31 mouse cellular contexts compared by ENCODE assay signal in the genomic region with DNA sequence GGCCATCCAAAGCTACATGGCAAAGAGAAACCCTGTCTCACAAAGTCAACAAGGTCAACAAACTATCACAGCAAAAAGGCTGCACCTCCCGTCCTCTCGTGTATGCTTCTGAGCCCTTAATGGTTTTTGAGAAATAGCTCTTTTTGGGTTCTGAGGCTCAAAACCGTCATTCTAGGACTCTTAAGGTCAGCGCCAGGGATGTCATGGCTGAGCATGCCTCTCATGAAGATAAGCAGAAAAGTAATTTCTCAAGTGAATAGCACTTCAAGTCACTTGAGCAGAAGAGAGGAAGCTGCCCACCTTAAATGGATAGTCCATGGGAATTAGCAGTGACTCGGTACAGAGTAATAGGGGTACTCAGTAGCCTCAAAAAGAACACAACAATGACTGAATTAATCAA.
"Had no signal": no experiment of that assay in that cellular context is flagged by ENCODE, and none has a peak within 500 bp of the region (broad histone marks: within the 10 kb centered on the region; RNA-seq: fewer than 3 reads in every experiment).

No protein-coding gene starts in this region.

- ATAC-seq: liver, embryonic 12.5 days; lung, postnatal 0 days; midbrain, embryonic 16.5 days had no signal

- H3K4me2 ChIP-seq: limb, embryonic 12.5 days; limb, embryonic 13.5 days; limb, embryonic 15.5 days; liver, embryonic 11.5 days; liver, embryonic 12.5 days; liver, embryonic 13.5 days; liver, embryonic 15.5 days; lung, embryonic 14.5 days; lung, embryonic 15.5 days; midbrain, embryonic 12.5 days; midbrain, embryonic 13.5 days; midbrain, embryonic 15.5 days; neural tube, embryonic 12.5 days had no signal

- H3K4me1 ChIP-seq: liver, embryonic 12.5 days; liver, embryonic 13.5 days; liver, embryonic 15.5 days; lung, embryonic 15.5 days; megakaryocyte, embryonic 14.5 days; midbrain, embryonic 12.5 days; midbrain, embryonic 15.5 days had no signal

- H3K9ac ChIP-seq: limb, embryonic 12.5 days; limb, embryonic 13.5 days; limb, embryonic 15.5 days; liver, embryonic 12.5 days; liver, embryonic 13.5 days; liver, embryonic 14.5 days; liver, embryonic 15.5 days; liver, postnatal 0 days; lung, embryonic 14.5 days; lung, embryonic 15.5 days; midbrain, embryonic 12.5 days; midbrain, embryonic 13.5 days; midbrain, embryonic 15.5 days; neural tube, embryonic 12.5 days had no signal

- H3K36me3 ChIP-seq: limb, embryonic 10.5 days; limb, embryonic 12.5 days; limb, embryonic 13.5 days; limb, embryonic 15.5 days; liver, embryonic 12.5 days; liver, embryonic 13.5 days; liver, embryonic 15.5 days; lung, embryonic 15.5 days; midbrain, embryonic 12.5 days; midbrain, embryonic 13.5 days; midbrain, embryonic 15.5 days; neural tube, embryonic 12.5 days had no signal

- H3K4me3 ChIP-seq: left cerebral cortex, adult 2 months; limb, embryonic 10.5 days; limb, embryonic 12.5 days; limb, embryonic 13.5 days; limb, embryonic 15.5 days; liver, embryonic 12.5 days; liver, embryonic 13.5 days; liver, embryonic 15.5 days; lung, embryonic 15.5 days; megakaryocyte, embryonic 14.5 days; midbrain, embryonic 12.5 days; midbrain, embryonic 13.5 days; midbrain, embryonic 15.5 days; myocyte; neural tube, embryonic 12.5 days had no signal

- H3K27me3 ChIP-seq: limb, embryonic 12.5 days; limb, embryonic 13.5 days; limb, embryonic 15.5 days; liver, embryonic 12.5 days; liver, embryonic 13.5 days; liver, embryonic 15.5 days; lung, embryonic 15.5 days; megakaryocyte, embryonic 14.5 days; midbrain, embryonic 15.5 days; neural tube, embryonic 12.5 days had no signal

- H3K27ac ChIP-seq: left cerebral cortex, adult 2 months; limb, embryonic 10.5 days; limb, embryonic 12.5 days; limb, embryonic 13.5 days; limb, embryonic 15.5 days; liver, embryonic 12.5 days; liver, embryonic 13.5 days; liver, embryonic 14.5 days; liver, embryonic 15.5 days; lung, embryonic 15.5 days; macrophage; midbrain, embryonic 12.5 days; midbrain, embryonic 13.5 days; midbrain, embryonic 15.5 days; neural tube, embryonic 12.5 days had no signal

- DNase-seq: left cerebral cortex, postnatal 4 days; liver; liver, embryonic 13.5 days; liver, postnatal 0 days; lung, adult 18-20 months; lung, adult 2 months; lung, embryonic 14.5 days; lung, postnatal 10 days; lung, postnatal 14 days; lung, postnatal 36 days; lung, postnatal 4 days; midbrain, embryonic 14.5 days had no signal

- H3K9me3 ChIP-seq: limb, embryonic 10.5 days; limb, embryonic 12.5 days; limb, embryonic 13.5 days; limb, embryonic 15.5 days; liver, embryonic 12.5 days; liver, embryonic 13.5 days; liver, embryonic 15.5 days; lung, embryonic 15.5 days; midbrain, embryonic 12.5 days; midbrain, embryonic 13.5 days; midbrain, embryonic 15.5 days; neural tube, embryonic 12.5 days had no signal
